Mouse (Mus musculus): Measurements from ENCODE around the gene Fam71f1. TPM values are rescaled to one million over a fixed set of nuclear protein-coding genes. Genes with fewer than 3 reads are reported as not detected.

The Fam71f1 gene
- polyA plus RNA-seq, 1 experiment from 2014 or later = 0.22 TPM

GRCm38 (mm10) chr6:29378678-29379077, 59.7 kb downstream of the Fam71f1 start:
- ATAC-seq (replicated peaks; ENCODE audit: low FRiP score) = no peak
- H3K27me3 ChIP-seq = no peaks in the 10 kb centered on the region
- no peak overlapping the region for H3K4me3 ChIP-seq (replicated peaks)
- H3K9ac ChIP-seq = no peak overlapping the region
- no peaks in the 10 kb centered on the region for H3K9me3 ChIP-seq (replicated peaks)
- peaks cover 59% of the 10 kb centered on the region for H3K36me3 ChIP-seq
- H3K4me1 ChIP-seq = no peaks in the 10 kb centered on the region
- no peak overlapping the region for H3K27ac ChIP-seq
- 96% methylated on average over 10 of the region's 10 CpGs for WGBS
- no peak overlapping the region for H3K4me2 ChIP-seq

GRCm38 (mm10) chr6:29379954-29380353, 61.0 kb downstream of the Fam71f1 start:
- H3K4me2 ChIP-seq = no peak overlapping the region
- H3K4me3 ChIP-seq (replicated peaks) = no peak overlapping the region
- H3K4me1 ChIP-seq = no peaks in the 10 kb centered on the region
- WGBS = 88% methylated on average over 6 of the region's 6 CpGs
- no peaks in the 10 kb centered on the region for H3K27me3 ChIP-seq
- H3K27ac ChIP-seq = no peak overlapping the region
- H3K9ac ChIP-seq = no peak overlapping the region
- no peaks in the 10 kb centered on the region for H3K9me3 ChIP-seq (replicated peaks)
- H3K36me3 ChIP-seq = peaks cover 47% of the 10 kb centered on the region
- ATAC-seq (replicated peaks; ENCODE audit: low FRiP score) = no peak

GRCm38 (mm10) chr6:29382442-29382841, 63.5 kb downstream of the Fam71f1 start:
- Histone ChIP-seq H3K9me3 (replicated peaks) (no peaks in the 10 kb centered on the region), H3K36me3 (peaks cover 22% of the 10 kb centered on the region), H3K4me1 (peaks cover 2% of the 10 kb centered on the region), H3K27me3 (no peaks in the 10 kb centered on the region), H3K4me3 (replicated peaks) (no peak overlapping the region), H3K9ac (no peak overlapping the region), H3K4me2 (no peak overlapping the region), H3K27ac (no peak overlapping the region)
- WGBS = 58% methylated on average over 2 of the region's 2 CpGs
- ATAC-seq (replicated peaks; ENCODE audit: low FRiP score) = no peak

Other genes starting within 250 kb of the Fam71f1 start
- 46.1 and 48.8 TPM in 2 replicates for gene Rbm28, start 154.1 kb upstream of the Fam71f1 start, polyA plus RNA-seq (2015; fragmentation: Nextera tagmentation; extraction: Ambion mirVana)
- gene Prrt4, start 139.6 kb upstream of the Fam71f1 start, polyA plus RNA-seq (2015; fragmentation: Nextera tagmentation; extraction: Ambion mirVana) = 1.0 and 1.6 TPM in 2 replicates
- gene Impdh1, start 102.8 kb upstream of the Fam71f1 start, polyA plus RNA-seq (2015; fragmentation: Nextera tagmentation; extraction: Ambion mirVana) = 39.7 and 44.9 TPM in 2 replicates
- gene Hilpda, start 46.7 kb upstream of the Fam71f1 start, polyA plus RNA-seq (2015; fragmentation: Nextera tagmentation; extraction: Ambion mirVana) = 30.2 and 33.2 TPM in 2 replicates
- gene Fam71f2, start 39.5 kb upstream of the Fam71f1 start, polyA plus RNA-seq (2015; fragmentation: Nextera tagmentation; extraction: Ambion mirVana) = 0.28 and 0.32 TPM in 2 replicates
- gene Calu, start 28.9 kb downstream of the Fam71f1 start, polyA plus RNA-seq (2015; fragmentation: Nextera tagmentation; extraction: Ambion mirVana) = 382 and 391 TPM in 2 replicates
- 0.26 and 0.29 TPM in 2 replicates for gene Opn1sw, start 69.3 kb downstream of the Fam71f1 start, polyA plus RNA-seq (2015; fragmentation: Nextera tagmentation; extraction: Ambion mirVana)
- gene Ccdc136, start 77.2 kb downstream of the Fam71f1 start, polyA plus RNA-seq (2015; fragmentation: Nextera tagmentation; extraction: Ambion mirVana) = 22.5 and 22.6 TPM in 2 replicates
- 7.7 and 9.3 TPM in 2 replicates for gene Flnc, start 114.1 kb downstream of the Fam71f1 start, polyA plus RNA-seq (2015; fragmentation: Nextera tagmentation; extraction: Ambion mirVana)
- 268 and 287 TPM in 2 replicates for gene Atp6v1f, start 148.6 kb downstream of the Fam71f1 start, polyA plus RNA-seq (2015; fragmentation: Nextera tagmentation; extraction: Ambion mirVana)
- gene Atp6v1fnb, start 152.3 kb downstream of the Fam71f1 start, polyA plus RNA-seq (2015; fragmentation: Nextera tagmentation; extraction: Ambion mirVana) = not detected in 2 replicates
- gene Kcp, start 188.8 kb downstream of the Fam71f1 start, polyA plus RNA-seq (2015; fragmentation: Nextera tagmentation; extraction: Ambion mirVana) = 24.0 and 27.9 TPM in 2 replicates
- 6.1 and 7.4 TPM in 2 replicates for gene Irf5, start 207.5 kb downstream of the Fam71f1 start, polyA plus RNA-seq (2015; fragmentation: Nextera tagmentation; extraction: Ambion mirVana)